Mouse (Mus musculus) testis, adult 2 months (tissue): ENCODE data around the gene Lacc1. TPM values are rescaled to one million over a fixed set of nuclear protein-coding genes. Genes with fewer than 3 reads are reported as not detected.

Experiments
- H3K27ac ChIP-seq: fragments of 200-500 bp; 2 replicates; pipeline ENCODE4 v1.5.1; 2012; ENCODE audit warnings: low read depth, low read length; ENCODE audit not compliant: control insufficient read depth, insufficient read depth
- H3K27me3 ChIP-seq: fragments of 200-500 bp; 2 replicates; pipeline ENCODE4 v1.6.1; 2012; ENCODE audit warnings: mild to moderate bottlenecking, low read length, moderate library complexity; ENCODE audit not compliant: control insufficient read depth, insufficient read depth
- H3K36me3 ChIP-seq: fragments of 200-500 bp; 2 replicates; pipeline ENCODE4 v1.6.1; 2012; ENCODE audit warnings: mild to moderate bottlenecking, low read length; ENCODE audit not compliant: control insufficient read depth, insufficient read depth
- H3K4me1 ChIP-seq: fragments of 200-500 bp; 2 replicates; pipeline ENCODE4 v1.6.1; 2012; ENCODE audit warnings: low read length; ENCODE audit not compliant: control insufficient read depth, insufficient read depth
- H3K4me3 ChIP-seq: fragments of 200-500 bp; 2 replicates; pipeline ENCODE4 v1.5.1; 2012; ENCODE audit warnings: low read depth, mild to moderate bottlenecking, low read length, moderate library complexity, mixed read lengths; ENCODE audit not compliant: control insufficient read depth
- CTCF ChIP-seq: fragments of 200-500 bp; IDR thresholded peaks from 2 replicates; pipeline ENCODE4 v1.5.1; 2012; ENCODE audit warnings: low read depth, mild to moderate bottlenecking, inconsistent platforms, low read length, moderate library complexity; ENCODE audit not compliant: control insufficient read depth, insufficient read depth, insufficient replicate concordance
- POLR2A ChIP-seq: fragments of 200-500 bp; IDR thresholded peaks from 2 replicates; pipeline ENCODE4 v1.6.1; 2012; ENCODE audit warnings: low read depth, mild to moderate bottlenecking, inconsistent platforms, low read length, moderate library complexity; ENCODE audit not compliant: control insufficient read depth
- polyA plus RNA-seq: library from polyadenylated mRNA; depleted of rRNA; stranded (reverse); fragments of >200 nt; gene quantifications from 2 replicates; pipeline ENCODE4 v1.2.3, GENCODE M21; 2012; rRNA removed

Lacc1 gene
- polyA plus RNA-seq = 2.6 and 2.9 TPM in 2 replicates

GRCm38 (mm10) chr14:77036226-77037046 is at the start of gene Lacc1, which contains the start of gene Ccdc122:
TSS of gene Lacc1 (minus strand) at chr14:77036904.
TSS of gene Ccdc122 (plus strand) at chr14:77036772.
- TF ChIP-seq CTCF = peak; percentile 79
- peak; percentile 40; the same call in 1 of the 2 replicates for TF ChIP-seq POLR2A
- Histone ChIP-seq H3K36me3 (no peaks in the 10 kb centered on the region), H3K4me1 (peaks cover 5% of the 10 kb centered on the region; the same call in 1 of the 2 replicates), H3K4me3 (peak within 1 kb of the TSS; percentile 91), H3K27ac (peak within 1 kb of the TSS; percentile 41), H3K27me3 (no peaks in the 10 kb centered on the region)

DNA sequence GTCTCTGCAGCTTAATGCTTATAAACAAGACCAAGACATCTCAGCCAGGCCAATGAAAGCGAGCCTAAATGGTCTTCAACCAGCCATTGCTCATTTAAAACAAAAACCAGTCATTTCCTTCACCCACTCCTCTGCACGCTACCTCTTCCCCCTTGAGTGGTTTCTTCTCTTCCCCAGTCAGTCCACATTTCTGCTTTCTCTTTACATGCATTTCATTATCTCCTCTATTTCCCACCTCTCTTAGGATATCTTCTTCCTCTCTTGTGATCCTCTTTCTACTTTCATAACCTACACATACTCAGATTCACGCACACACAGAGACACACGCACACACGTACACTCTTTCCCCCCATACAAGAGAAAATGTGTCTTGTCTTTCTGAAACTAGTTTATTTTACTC is 44.5 kb upstream of the Lacc1 start:
- Histone ChIP-seq H3K36me3 (no peaks in the 10 kb centered on the region), H3K4me3 (no peak overlapping the region), H3K27ac (no peak overlapping the region), H3K27me3 (no peaks in the 10 kb centered on the region), H3K4me1 (no peaks in the 10 kb centered on the region)
- TF ChIP-seq CTCF (no peak), POLR2A (no peak)

DNA sequence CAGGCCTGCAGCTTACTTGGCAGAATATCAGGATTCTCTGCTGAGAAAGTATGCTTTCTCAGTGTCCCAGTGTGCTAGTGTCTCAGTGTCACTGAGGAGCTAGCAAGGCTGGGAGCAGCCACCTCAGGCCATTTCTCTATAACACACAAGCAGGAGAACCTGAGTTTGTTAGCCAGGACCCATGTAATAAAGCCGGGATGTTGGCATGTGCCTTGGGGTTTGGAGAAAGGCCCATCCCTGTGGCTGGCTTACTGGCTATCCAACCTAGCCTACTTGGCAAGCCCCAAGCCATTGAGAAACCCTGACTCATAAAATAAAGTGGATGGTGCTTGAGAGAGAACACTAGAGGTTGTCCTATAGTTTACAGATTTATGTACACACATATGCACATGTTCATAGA is 32.7 kb upstream of the Lacc1 start:
- TF ChIP-seq CTCF = no peak
- no peak for TF ChIP-seq POLR2A

DNA sequence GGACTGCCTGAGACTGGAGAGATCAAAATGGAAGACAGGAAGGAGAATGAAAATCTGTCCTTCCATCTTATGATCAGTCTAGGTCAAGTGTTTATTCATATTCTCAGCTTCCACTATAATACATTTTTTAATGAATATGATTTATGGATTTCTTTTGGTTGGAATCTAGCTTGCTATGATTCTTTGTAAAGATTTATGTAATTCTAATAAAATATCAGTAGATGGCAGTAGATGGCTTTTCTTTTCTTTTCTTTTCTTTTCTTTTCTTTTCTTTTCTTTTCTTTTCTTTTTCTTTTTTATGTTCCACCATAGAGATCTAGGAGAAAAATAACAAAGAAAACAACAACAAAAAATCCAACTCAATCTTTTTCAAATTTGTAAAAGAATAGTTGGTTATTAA is 16.6 kb upstream of the Lacc1 start:
- Histone ChIP-seq H3K27me3 (no peaks in the 10 kb centered on the region), H3K4me1 (no peaks in the 10 kb centered on the region), H3K27ac (no peak overlapping the region), H3K36me3 (no peaks in the 10 kb centered on the region), H3K4me3 (no peak overlapping the region)
- no peak for TF ChIP-seq POLR2A
- TF ChIP-seq CTCF = no peak

More for the DNA sequence above, 32.7 kb upstream of the Lacc1 start:
- H3K4me3 ChIP-seq = no peak overlapping the region
- H3K4me1 ChIP-seq = no peaks in the 10 kb centered on the region
- no peak overlapping the region for H3K27ac ChIP-seq
- H3K36me3 ChIP-seq = no peaks in the 10 kb centered on the region
- no peaks in the 10 kb centered on the region for H3K27me3 ChIP-seq

DNA sequence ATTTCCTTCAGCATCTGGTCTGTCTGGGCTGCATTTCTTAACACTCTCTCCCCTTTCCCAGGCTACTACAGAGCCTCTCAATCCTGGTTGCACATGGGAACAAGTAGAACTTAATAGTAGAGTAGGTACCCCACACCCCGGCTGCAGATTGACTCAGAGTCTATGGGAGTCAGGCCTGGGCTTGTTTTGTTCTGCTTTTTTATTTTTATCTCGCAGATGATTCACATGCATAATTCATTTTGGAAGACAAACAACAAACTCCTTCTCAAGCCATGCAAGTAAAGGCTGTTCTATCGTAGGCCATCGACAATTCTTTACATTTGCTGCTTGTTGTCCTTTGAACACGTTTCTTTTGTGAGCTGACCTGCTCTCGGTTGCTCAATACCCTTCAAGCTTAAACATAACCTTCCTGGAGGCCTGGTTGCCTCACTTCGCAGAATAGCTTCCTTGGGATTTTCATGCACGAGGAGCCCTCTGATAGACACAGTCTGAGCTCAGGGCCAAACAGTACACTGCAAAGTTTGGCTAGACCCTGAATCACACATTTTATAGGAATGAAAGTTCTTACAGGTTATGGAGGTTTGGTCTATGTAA is 1.2 kb upstream of the Lacc1 start:
- Histone ChIP-seq H3K27me3 (no peaks in the 10 kb centered on the region), H3K4me1 (peaks cover 5% of the 10 kb centered on the region; the same call in 1 of the 2 replicates), H3K4me3 (no peak overlapping the region), H3K36me3 (no peaks in the 10 kb centered on the region), H3K27ac (peak overlapping the region; percentile 61; the same call in 1 of the 2 replicates)
- no peak for TF ChIP-seq POLR2A
- no peak for TF ChIP-seq CTCF

GRCm38 (mm10) chr14:77037330-77037729 is 626 bp upstream of the Lacc1 start:
- Histone ChIP-seq H3K4me3 (no peak overlapping the region), H3K27me3 (no peaks in the 10 kb centered on the region), H3K27ac (no peak overlapping the region; the same call in 1 of the 2 replicates), H3K36me3 (no peaks in the 10 kb centered on the region), H3K4me1 (peaks cover 5% of the 10 kb centered on the region; the same call in 1 of the 2 replicates)
- TF ChIP-seq POLR2A (no peak), CTCF (no peak)

DNA sequence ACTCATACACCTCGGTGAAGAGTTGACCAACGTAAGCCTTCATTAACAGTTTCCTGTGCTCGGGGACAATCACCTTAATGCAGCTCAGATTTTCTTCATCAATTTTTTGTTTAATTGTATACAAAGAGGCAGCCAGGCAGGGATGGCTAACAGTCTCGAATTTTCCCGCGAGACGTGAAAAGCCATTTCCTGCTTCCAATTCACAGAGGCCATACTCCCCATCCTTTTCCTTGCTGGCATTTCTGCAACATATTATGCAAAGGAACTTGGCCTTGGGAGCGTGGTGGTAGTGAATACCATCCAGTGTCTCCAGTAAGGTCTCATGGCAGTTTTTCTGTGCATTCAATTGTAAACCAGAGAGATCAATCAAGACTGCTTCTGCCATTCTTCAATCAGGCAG is 1.7 kb downstream of the Lacc1 start:
- Histone ChIP-seq H3K36me3 (no peaks in the 10 kb centered on the region), H3K4me3 (no peak overlapping the region), H3K27me3 (no peaks in the 10 kb centered on the region), H3K27ac (no peak overlapping the region), H3K4me1 (peaks cover 5% of the 10 kb centered on the region; the same call in 1 of the 2 replicates)
- TF ChIP-seq POLR2A (no peak), CTCF (no peak)
